Comparison of ENCODE assay signal across 23 mouse cellular contexts in genomic region chr17:48005816-48006215, GRCm38 (mm10). TPM values are rescaled to one million over a fixed set of nuclear protein-coding genes. Genes with fewer than 3 reads are reported as not detected.
DNase-seq lines count a peak whose midpoint lies in the region; ATAC-seq and TF ChIP-seq lines count a peak whose summit lies in the region.
"Had no signal": no experiment of that assay in that cellular context is flagged by ENCODE, and none has a peak within 500 bp of the region (broad histone marks: within the 10 kb centered on the region; RNA-seq: fewer than 3 reads in every experiment).

No protein-coding gene starts in this region.

- no peak overlapping the region for H3K4me3 ChIP-seq in heart, embryonic 12.5 days
- no peak overlapping the region for H3K4me3 ChIP-seq in lung, embryonic 14.5 days (ENCODE audit: low read depth, low read length)
- no peak overlapping the region for H3K4me3 ChIP-seq in embryonic facial prominence, embryonic 12.5 days
- H3K4me3 ChIP-seq in liver, embryonic 16.5 days (ENCODE audit: low read depth, low read length), result no peak overlapping the region
- H3K4me3 ChIP-seq: midbrain, embryonic 15.5 days had no signal

- peaks cover 59% of the 10 kb centered on the region for H3K4me1 ChIP-seq in heart, embryonic 12.5 days (replicated peaks)
- peaks cover 22% of the 10 kb centered on the region for H3K4me1 ChIP-seq in lung, embryonic 14.5 days (ENCODE audit: insufficient read depth)
- H3K4me1 ChIP-seq in embryonic facial prominence, embryonic 12.5 days, result peaks cover 46% of the 10 kb centered on the region
- H3K4me1 ChIP-seq in liver, embryonic 16.5 days (ENCODE audit: control insufficient read depth, low read depth, low read length), result peaks cover 30% of the 10 kb centered on the region

- no peaks in the 10 kb centered on the region for H3K9me3 ChIP-seq in heart, embryonic 12.5 days (replicated peaks)
- H3K9me3 ChIP-seq in lung, embryonic 14.5 days (ENCODE audit: low read depth, low read length), result no peaks in the 10 kb centered on the region
- no peaks in the 10 kb centered on the region for H3K9me3 ChIP-seq in embryonic facial prominence, embryonic 12.5 days
- H3K9me3 ChIP-seq in liver, embryonic 16.5 days (replicated peaks; ENCODE audit: control insufficient read depth, low read length), result no peaks in the 10 kb centered on the region
- H3K9me3 ChIP-seq: midbrain, embryonic 15.5 days had no signal

- no peak for ATAC-seq in heart, embryonic 12.5 days (ENCODE audit: insufficient number of reproducible peaks, low FRiP score)
- no peak for ATAC-seq in lung, embryonic 14.5 days (ENCODE audit: insufficient read depth)
- no peak for ATAC-seq in embryonic facial prominence, embryonic 12.5 days (ENCODE audit: insufficient number of reproducible peaks, insufficient read depth, low FRiP score, low TSS enrichment)
- ATAC-seq in liver, embryonic 16.5 days (ENCODE audit: low read depth), result no peak
- ATAC-seq: forebrain, embryonic 16.5 days; hindbrain, postnatal 0 days; midbrain, embryonic 15.5 days had no signal

- no peak overlapping the region for H3K4me2 ChIP-seq in heart, embryonic 12.5 days
- H3K4me2 ChIP-seq in lung, embryonic 14.5 days, result no peak overlapping the region
- H3K4me2 ChIP-seq in embryonic facial prominence, embryonic 12.5 days (replicated peaks), result no peak overlapping the region
- H3K4me2 ChIP-seq in liver, embryonic 16.5 days (ENCODE audit: low read depth, low read length), result no peak overlapping the region
- H3K4me2 ChIP-seq: midbrain, embryonic 15.5 days had no signal

- WGBS in heart, embryonic 12.5 days, result 44% methylated on average over 4 of the region's 4 CpGs
- WGBS in lung, embryonic 14.5 days, result 42% methylated on average over 4 of the region's 4 CpGs
- 51% methylated on average over 4 of the region's 4 CpGs for WGBS in embryonic facial prominence, embryonic 12.5 days
- 52% methylated on average over 4 of the region's 4 CpGs for WGBS in liver, embryonic 16.5 days (ENCODE audit: insufficient replicate concordance)

- intact Hi-C loops in heart, postnatal 36 days (cut with DNase I), result no loop called here

- no peaks in the 10 kb centered on the region for H3K27me3 ChIP-seq in heart, embryonic 12.5 days (replicated peaks)
- H3K27me3 ChIP-seq in lung, embryonic 14.5 days (ENCODE audit: insufficient read depth, low read length), result no peaks in the 10 kb centered on the region
- no peaks in the 10 kb centered on the region for H3K27me3 ChIP-seq in embryonic facial prominence, embryonic 12.5 days
- no peaks in the 10 kb centered on the region for H3K27me3 ChIP-seq in liver, embryonic 16.5 days (ENCODE audit: control insufficient read depth, insufficient read depth, low read depth, low read length)
- H3K27me3 ChIP-seq: midbrain, embryonic 15.5 days had no signal

- DNase-seq in heart, postnatal 36 days, result no peak
- DNase-seq in lung, embryonic 14.5 days, result no peak
- DNase-seq in lung, postnatal 4 days, result no peak
- no peak for DNase-seq in kidney, adult 11 months
- no peak for DNase-seq in cerebellum, adult 18-20 months
- DNase-seq: adrenal gland, adult 2 months; cerebellum, postnatal 14 days; left cerebral cortex, postnatal 4 days; right cerebral cortex, adult 18-20 months had no signal

- TF ChIP-seq CTCF in lung, embryonic 14.5 days (IDR thresholded peaks at IDR 0.05; ENCODE audit: low read depth), result no peak

- no peak overlapping the region for H3K9ac ChIP-seq in heart, embryonic 12.5 days
- H3K9ac ChIP-seq in lung, embryonic 14.5 days, result no peak overlapping the region
- H3K9ac ChIP-seq in embryonic facial prominence, embryonic 12.5 days, result no peak overlapping the region
- H3K9ac ChIP-seq in liver, embryonic 16.5 days (ENCODE audit: low read depth, low read length), result no peak overlapping the region
- H3K9ac ChIP-seq: midbrain, embryonic 15.5 days had no signal

- H3K27ac ChIP-seq in heart, embryonic 12.5 days (ENCODE audit: poor library complexity, severe bottlenecking), result peak overlapping the region; percentile 80; the same call in 1 of the 2 replicates
- peak overlapping the region; percentile 37; the same call in 1 of the 2 replicates for H3K27ac ChIP-seq in lung, embryonic 14.5 days (ENCODE audit: low read depth)
- H3K27ac ChIP-seq in embryonic facial prominence, embryonic 12.5 days, result peak overlapping the region; percentile 56; the same call in 1 of the 2 replicates
- H3K27ac ChIP-seq in liver, embryonic 16.5 days (ENCODE audit: low read length), result peak overlapping the region; percentile 4; the same call in 1 of the 2 replicates
- H3K27ac ChIP-seq: hindbrain, postnatal 0 days; midbrain, embryonic 15.5 days had no signal

- H3K36me3 ChIP-seq in heart, embryonic 12.5 days, result no peaks in the 10 kb centered on the region
- H3K36me3 ChIP-seq in lung, embryonic 14.5 days (ENCODE audit: insufficient read depth), result no peaks in the 10 kb centered on the region
- H3K36me3 ChIP-seq in embryonic facial prominence, embryonic 12.5 days, result no peaks in the 10 kb centered on the region
- no peaks in the 10 kb centered on the region for H3K36me3 ChIP-seq in liver, embryonic 16.5 days (ENCODE audit: control insufficient read depth, insufficient read depth)
- H3K36me3 ChIP-seq: midbrain, embryonic 15.5 days had no signal

RNA-seq across cellular contexts. Expression of gene 1700122O11Rik, which starts 32.3 kb away (rescaled TPM):
- not detected in 2 replicates for polyA plus RNA-seq in heart, embryonic 12.5 days (2016; fragmentation: Nextera tagmentation; extraction: Ambion mirVana)
- total RNA-seq in heart, postnatal 36 days (2021), result not detected
- not detected in 2 replicates for polyA plus RNA-seq in lung, embryonic 14.5 days (2014; fragmentation: Nextera tagmentation; extraction: Ambion mirVana)
- not detected in 2 replicates for polyA plus RNA-seq in embryonic facial prominence, embryonic 12.5 days (2016; fragmentation: Nextera tagmentation; extraction: Ambion mirVana)
- polyA plus RNA-seq in liver, embryonic 16.5 days (2015; fragmentation: Nextera tagmentation; extraction: Ambion mirVana), result not detected in 2 replicates
- total RNA-seq: adrenal gland, adult 2 months; gastrocnemius, adult 18-20 months; hindbrain, postnatal 0 days; layer of hippocampus, adult 8-10 months; left cerebral cortex, adult 18-20 months; left cerebral cortex, postnatal 4 days; megakaryocyte, adult 5-6 weeks had no signal
- polyA plus RNA-seq: adrenal gland, adult 2 months; forebrain, embryonic 16.5 days; gonadal fat pad, adult 2 months; heart, postnatal 0 days; hindbrain, postnatal 0 days; midbrain, embryonic 15.5 days; small intestine, adult 2 months; thymus, postnatal 0 days had no signal

Comparison
In these comparisons a context has a peak if more than half of its experiments do, and no peak if none do; other contexts are left out.
1. H3K27ac ChIP-seq: peak in every context shown above with its lines; median percentile 80 in heart, embryonic 12.5 days; 56 in embryonic facial prominence, embryonic 12.5 days; 37 in lung, embryonic 14.5 days; 4 in liver, embryonic 16.5 days.